Mouse (Mus musculus) cerebellum, adult 2 months (tissue): Measurements from ENCODE around the gene Nsun2.

Source experiments
- CTCF ChIP-seq: fragments of 200-500 bp; IDR thresholded peaks from 2 replicates; pipeline ENCODE4 v1.5.1; 2011; ENCODE audit warnings: low read depth, mild to moderate bottlenecking, control low read depth, low read length, moderate library complexity, borderline replicate concordance; ENCODE audit not compliant: insufficient read depth
- POLR2A ChIP-seq: fragments of 200-500 bp; IDR thresholded peaks from 2 replicates; pipeline ENCODE4 v1.6.1; 2011; ENCODE audit warnings: low read length, control low read depth, borderline replicate concordance; ENCODE audit not compliant: insufficient read depth

DNA sequence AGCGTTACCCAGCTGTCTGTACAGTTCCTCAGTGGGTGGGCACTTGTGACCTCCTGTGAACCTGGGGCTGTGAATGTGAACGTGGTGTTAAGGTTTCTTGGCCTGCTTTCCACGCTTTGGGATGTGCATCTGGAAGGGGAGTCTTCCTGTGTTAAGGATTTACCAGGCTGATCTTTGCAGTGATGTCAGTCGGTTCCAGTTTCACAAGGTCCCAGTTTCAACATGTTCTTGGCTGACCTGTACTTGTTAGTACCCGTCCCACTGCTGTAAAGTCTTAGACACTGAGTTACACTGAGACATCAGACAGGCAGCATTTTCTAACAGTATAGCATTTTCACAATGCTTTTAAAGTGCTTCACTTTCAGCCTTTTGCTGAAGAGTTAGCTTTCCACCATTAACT is 90.3 kb downstream of the Nsun2 start:
- no peak for TF ChIP-seq POLR2A
- TF ChIP-seq CTCF = no peak
